Mouse (Mus musculus) intestine, postnatal 0 days (tissue): ENCODE results near the gene Gm7534. TPM values are rescaled to one million over a fixed set of nuclear protein-coding genes. Genes with fewer than 3 reads are reported as not detected.

Experiments used
- ATAC-seq: fragments of 200-750 bp; cut with Nextera tagmentation; 2 replicates; pipeline ENCODE4 v1.8.0; 2017; ENCODE audit warnings: mild to moderate bottlenecking, moderate TSS enrichment, moderate library complexity
- H3K27ac ChIP-seq: fragments of 300-500 bp; sonication (generic); 2 replicates; pipeline ENCODE4 v1.5.1; 2014; ENCODE audit warnings: mild to moderate bottlenecking, low read depth, low read length, moderate library complexity
- H3K27me3 ChIP-seq: fragments of 300-500 bp; sonication (generic); replicated peaks from 2 replicates; pipeline ENCODE4 v1.6.1; 2014; ENCODE audit warnings: low read length, mixed read lengths; ENCODE audit not compliant: control insufficient read depth, insufficient read depth
- H3K36me3 ChIP-seq: fragments of 300-500 bp; sonication (generic); 2 replicates; pipeline ENCODE4 v1.6.1; 2014; ENCODE audit warnings: mild to moderate bottlenecking, moderate library complexity; ENCODE audit not compliant: control insufficient read depth, insufficient read depth
- H3K4me1 ChIP-seq: fragments of 300-500 bp; sonication (generic); replicated peaks from 2 replicates; pipeline ENCODE4 v1.6.1; 2014; ENCODE audit warnings: antibody characterized with exemption, low read length, mixed read lengths; ENCODE audit not compliant: control insufficient read depth, insufficient read depth
- H3K4me2 ChIP-seq: fragments of 300-500 bp; sonication (generic); replicated peaks from 2 replicates; pipeline ENCODE4 v1.6.1; 2014; ENCODE audit warnings: low read depth, mild to moderate bottlenecking, moderate library complexity
- H3K4me3 ChIP-seq: fragments of 300-500 bp; sonication (generic); 2 replicates; pipeline ENCODE4 v1.5.1; 2014; ENCODE audit warnings: low read depth, low read length
- H3K9ac ChIP-seq: fragments of 300-500 bp; sonication (generic); 2 replicates; pipeline ENCODE4 v1.6.1; 2014; ENCODE audit warnings: mild to moderate bottlenecking, low read depth, low read length
- H3K9me3 ChIP-seq: fragments of 300-500 bp; sonication (generic); 2 replicates; pipeline ENCODE4 v1.6.1; 2016; ENCODE audit warnings: mixed run types; ENCODE audit not compliant: control insufficient read depth
- CTCF ChIP-seq: sonication (generic); IDR thresholded peaks from 2 replicates; pipeline ENCODE4 v1.5.1; 2016; ENCODE audit warnings: low read depth, mild to moderate bottlenecking, control low read depth, antibody characterized with exemption, moderate library complexity
- WGBS: fragments of 180-500 bp; shearing (Covaris S2); extraction: QIAGEN DNeasy Blood & Tissue Kit; methylation state at CpG from one replicate; pipeline ENCODE4 v1.1.7; 2014; 5-methylcytosine and 5-hydroxymethylcytosine counted together
- polyA plus RNA-seq: library from polyadenylated mRNA; unstranded; fragments of >200 nt; fragmentation: Nextera tagmentation; extraction: Ambion mirVana; gene quantifications from 2 replicates; pipeline ENCODE4 v1.2.1, GENCODE M21; 2015

The Gm7534 gene
- polyA plus RNA-seq: not detected in 2 replicates

DNA sequence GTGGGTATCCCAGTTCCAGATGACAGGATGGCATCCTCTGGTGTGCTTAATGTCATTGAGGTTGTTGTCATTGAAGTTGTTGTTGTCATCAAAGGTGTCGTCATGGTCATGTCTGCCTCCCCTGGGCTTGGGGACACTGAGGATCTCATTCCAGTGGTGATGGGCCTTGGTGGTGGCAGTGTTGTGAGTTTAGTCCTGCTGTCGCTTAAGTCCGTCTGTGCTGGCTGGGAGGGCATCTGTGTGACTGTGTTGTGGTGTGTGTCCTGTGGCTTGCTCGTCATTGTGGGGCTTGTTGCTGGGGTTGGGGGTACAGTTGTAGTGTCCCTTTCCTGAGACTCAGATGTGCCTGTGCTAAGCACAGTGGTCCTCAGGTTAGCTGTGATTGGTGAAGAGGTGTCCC lies at the start of gene Gm7534:
Gene Gm7534, minus strand, starts transcription at position 101 of the 400 bp plus-strand sequence.
- no peaks in the 10 kb centered on the region for H3K27me3 ChIP-seq
- H3K4me3 ChIP-seq: no peak within 1 kb of the TSS
- no peaks in the 10 kb centered on the region for H3K36me3 ChIP-seq
- H3K4me2 ChIP-seq: no peak within 1 kb of the TSS
- WGBS: 96% methylated on average over 4 of the region's 4 CpGs
- no peak for TF ChIP-seq CTCF
- H3K9ac ChIP-seq: no peak within 1 kb of the TSS
- H3K9me3 ChIP-seq: no peaks in the 10 kb centered on the region
- ATAC-seq: no peak
- H3K4me1 ChIP-seq: no peaks in the 10 kb centered on the region
- no peak within 1 kb of the TSS for H3K27ac ChIP-seq

DNA sequence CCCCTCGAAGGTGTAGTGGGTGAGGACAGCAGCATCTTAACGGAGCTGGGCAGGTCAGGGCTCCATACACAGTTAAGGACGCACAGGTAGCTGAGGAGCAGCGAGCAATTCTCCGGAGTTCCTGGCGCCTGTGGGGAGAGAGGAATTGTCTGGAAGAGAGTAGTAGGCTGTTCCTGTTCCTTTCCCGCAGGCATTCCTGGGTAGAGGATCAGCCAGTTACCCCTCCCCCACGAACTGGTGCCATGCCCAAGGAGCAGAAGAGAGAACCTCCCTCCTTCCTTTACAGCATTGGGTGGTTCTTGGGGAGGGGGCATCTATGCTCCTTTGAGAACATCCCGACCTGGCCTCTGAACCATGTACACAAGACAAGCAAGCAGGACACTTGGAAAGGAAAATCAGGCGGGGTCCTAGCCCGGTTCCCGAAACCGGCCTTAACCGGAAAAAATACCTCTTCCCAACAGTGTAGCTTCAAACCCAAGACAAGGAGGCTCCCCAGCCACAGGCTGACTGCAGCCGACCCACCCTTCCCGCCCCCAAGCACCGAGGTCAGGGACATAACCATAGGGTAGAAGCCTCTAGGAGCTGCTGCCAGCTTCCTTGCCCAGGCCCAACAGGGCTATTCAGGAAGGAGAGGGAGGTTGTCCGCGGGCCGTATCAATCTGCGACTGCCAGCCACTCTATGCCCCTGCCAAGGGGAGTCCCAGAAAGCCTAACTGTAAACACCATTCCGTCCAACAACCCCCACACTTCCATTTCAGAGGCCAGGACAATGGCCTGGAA lies 49.5 kb upstream of the Gm7534 start:
- ATAC-seq: no peak
- Histone ChIP-seq H3K27me3 (peaks cover 63% of the 10 kb centered on the region), H3K4me1 (no peaks in the 10 kb centered on the region), H3K4me2 (peak overlapping the region; percentile 85), H3K36me3 (no peaks in the 10 kb centered on the region), H3K9ac (no peak overlapping the region), H3K27ac (no peak overlapping the region), H3K9me3 (no peaks in the 10 kb centered on the region), H3K4me3 (peak overlapping the region; percentile 50)
- WGBS: 18% methylated on average over 22 of the region's 22 CpGs
- no peak for TF ChIP-seq CTCF

DNA sequence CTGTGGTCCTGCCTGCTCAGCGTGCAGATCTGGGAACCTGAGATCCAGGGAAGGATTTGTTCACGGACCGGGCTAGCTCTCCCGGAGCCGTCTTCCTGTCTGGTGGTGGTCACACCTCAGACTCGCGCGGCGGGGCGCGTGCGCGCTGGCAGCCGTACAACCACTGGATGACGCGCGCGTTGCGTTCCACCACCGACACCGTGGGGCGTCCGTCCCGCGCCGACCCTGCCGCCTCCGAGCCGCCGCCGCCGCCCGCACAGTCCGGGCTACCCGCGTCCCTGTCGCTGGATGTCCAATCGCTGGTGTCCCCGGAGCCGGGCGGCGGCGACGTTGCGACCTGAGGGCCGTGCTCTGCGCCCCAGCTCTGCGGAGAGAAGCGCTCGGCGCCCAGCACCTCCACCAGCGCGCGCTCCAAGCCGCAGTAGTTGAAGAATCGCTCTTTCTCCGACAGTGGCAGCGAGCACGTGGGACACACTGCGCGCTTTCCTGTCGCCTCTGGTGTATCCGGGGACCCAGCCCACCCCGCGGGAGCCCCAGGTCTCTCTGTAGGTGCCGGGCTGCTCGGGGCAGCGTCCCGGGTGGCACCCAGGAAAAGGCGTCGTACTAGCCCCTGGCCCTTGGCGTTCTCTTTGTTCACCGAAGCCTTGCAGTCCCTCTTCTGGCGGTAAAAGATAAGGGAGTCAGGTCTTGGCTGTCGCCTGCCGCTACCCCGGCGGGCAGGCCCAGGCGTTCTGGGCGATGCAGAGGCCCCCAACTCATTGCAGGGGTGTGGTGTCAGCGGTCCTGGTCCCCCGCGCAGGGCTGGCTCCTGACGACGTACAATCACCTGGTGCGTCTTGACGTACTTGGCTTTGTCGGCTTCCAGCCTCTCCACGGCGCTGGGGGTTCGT lies 48.7 kb upstream of the Gm7534 start:
- H3K36me3 ChIP-seq: no peaks in the 10 kb centered on the region
- H3K4me1 ChIP-seq: no peaks in the 10 kb centered on the region
- H3K27ac ChIP-seq: no peak overlapping the region; the same call in 1 of the 2 replicates
- no peaks in the 10 kb centered on the region for H3K9me3 ChIP-seq
- H3K4me2 ChIP-seq: peak overlapping the region; percentile 85
- ATAC-seq: no peak; the same call in 1 of the 2 replicates
- no peak for TF ChIP-seq CTCF
- under 1% methylated on average over 90 of the region's 91 CpGs for WGBS
- H3K27me3 ChIP-seq: peaks cover 63% of the 10 kb centered on the region
- peak overlapping the region; percentile 22; the same call in 1 of the 2 replicates for H3K9ac ChIP-seq
- peak overlapping the region; percentile 50 for H3K4me3 ChIP-seq

DNA sequence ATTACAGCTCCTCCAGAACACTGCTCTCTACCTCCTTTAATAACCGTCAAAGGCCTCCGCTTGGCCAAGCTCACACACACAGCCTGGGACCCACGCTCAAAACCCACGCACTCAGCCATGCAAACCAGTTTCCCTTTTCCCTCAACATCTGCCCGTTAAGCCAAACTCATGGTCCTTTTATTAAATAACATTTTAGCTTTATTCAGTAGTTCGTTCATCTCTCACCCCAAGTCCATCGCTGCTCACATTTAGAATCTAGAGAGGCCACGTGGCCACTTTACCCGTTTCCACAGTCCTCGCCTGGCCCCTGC lies 48.1 kb upstream of the Gm7534 start:
- no peaks in the 10 kb centered on the region for H3K9me3 ChIP-seq
- WGBS: 25% methylated on average over 10 of the region's 10 CpGs
- no peak overlapping the region for H3K27ac ChIP-seq
- no peak for ATAC-seq
- no peak for TF ChIP-seq CTCF
- H3K9ac ChIP-seq: peak overlapping the region; percentile 22; the same call in 1 of the 2 replicates
- no peaks in the 10 kb centered on the region for H3K36me3 ChIP-seq
- H3K4me2 ChIP-seq: peak overlapping the region; percentile 85
- peak overlapping the region; percentile 50 for H3K4me3 ChIP-seq
- H3K4me1 ChIP-seq: no peaks in the 10 kb centered on the region
- peaks cover 63% of the 10 kb centered on the region for H3K27me3 ChIP-seq

DNA sequence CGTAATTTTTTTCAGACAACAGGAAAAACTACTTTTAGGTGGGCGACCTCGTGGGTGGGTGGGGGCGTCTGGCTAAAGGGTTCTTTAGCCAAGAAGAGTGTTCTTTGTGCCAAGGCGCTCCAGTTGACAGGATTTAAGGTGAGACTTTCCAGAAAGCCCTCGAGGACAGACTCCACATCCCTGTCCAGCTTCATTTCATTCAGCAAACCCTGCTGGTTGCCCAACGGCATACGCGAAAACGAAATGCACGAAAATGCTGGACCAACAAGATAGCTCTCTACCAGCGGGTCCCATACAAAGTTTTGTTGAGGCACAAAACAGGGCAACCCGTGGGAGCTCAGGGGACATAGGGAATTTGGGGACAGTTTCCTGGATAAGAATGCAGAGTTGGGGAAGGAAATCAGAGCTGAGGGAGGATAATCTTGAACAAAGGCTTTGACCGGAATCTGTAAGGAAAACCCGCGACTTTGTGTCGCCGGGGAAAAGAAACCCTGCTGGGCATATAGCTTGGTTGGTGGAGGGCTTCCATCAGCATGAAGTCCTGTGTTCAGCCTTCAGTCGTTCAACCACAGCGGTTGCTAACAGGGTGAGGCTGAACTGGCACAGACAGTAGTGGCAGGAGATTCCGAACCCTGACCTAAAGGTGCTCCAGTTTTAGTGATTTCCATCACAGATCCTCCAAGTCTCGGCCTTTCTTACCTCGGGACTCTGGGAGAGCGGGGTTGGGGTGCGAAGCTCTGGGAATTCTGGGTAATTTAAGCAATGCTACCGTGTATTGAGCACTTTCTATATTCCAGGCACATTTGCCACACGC lies 47.5 kb upstream of the Gm7534 start:
- Histone ChIP-seq H3K4me2 (peak overlapping the region; percentile 85), H3K9me3 (no peaks in the 10 kb centered on the region), H3K36me3 (no peaks in the 10 kb centered on the region), H3K27me3 (peaks cover 63% of the 10 kb centered on the region), H3K27ac (no peak overlapping the region), H3K4me1 (no peaks in the 10 kb centered on the region), H3K9ac (no peak overlapping the region), H3K4me3 (peak overlapping the region; percentile 50)
- 26% methylated on average over 27 of the region's 27 CpGs for WGBS
- no peak for ATAC-seq
- TF ChIP-seq CTCF: no peak
